Mouse (Mus musculus) midbrain, embryonic 10.5 days (tissue): ENCODE data around the gene Erc2. TPM values are rescaled to one million over a fixed set of nuclear protein-coding genes. Genes with fewer than 3 reads are reported as not detected.

Source experiments
- DNase-seq: peaks from one replicate; pipeline ENCODE4 v3.0.0-alpha.2; 2017; ENCODE audit warnings: low spot score
- H3K27ac ChIP-seq: fragments of 300-500 bp; sonication (generic); replicated peaks from 2 replicates; pipeline ENCODE4 v1.5.1; 2016; ENCODE audit warnings: mild to moderate bottlenecking
- H3K27me3 ChIP-seq: fragments of 300-500 bp; sonication (generic); 2 replicates; pipeline ENCODE4 v1.6.1; 2016; ENCODE audit warnings: low read depth, mild to moderate bottlenecking; ENCODE audit not compliant: poor library complexity, severe bottlenecking
- H3K36me3 ChIP-seq: fragments of 300-500 bp; sonication (generic); 2 replicates; pipeline ENCODE4 v1.6.1; 2016; ENCODE audit warnings: mild to moderate bottlenecking, moderate library complexity
- H3K4me1 ChIP-seq: fragments of 300-500 bp; sonication (generic); 2 replicates; pipeline ENCODE4 v1.6.1; 2016
- H3K4me3 ChIP-seq: fragments of 300-500 bp; sonication (generic); 2 replicates; pipeline ENCODE4 v1.5.1; 2016; ENCODE audit warnings: mild to moderate bottlenecking, moderate library complexity
- H3K9me3 ChIP-seq: fragments of 300-500 bp; sonication (generic); replicated peaks from 2 replicates; pipeline ENCODE4 v1.6.1; 2016; ENCODE audit warnings: mild to moderate bottlenecking
- WGBS: fragments of 180-500 bp; shearing (Covaris S2); methylation state at CpG from one replicate; pipeline ENCODE4 v1.1.7; 2016; 5-methylcytosine and 5-hydroxymethylcytosine counted together
- polyA plus RNA-seq: library from polyadenylated mRNA; unstranded; fragments of >200 nt; fragmentation: Nextera tagmentation; extraction: Ambion mirVana; gene quantifications from 2 replicates; pipeline ENCODE4 v1.2.1, GENCODE M21; 2016

The Erc2 gene
- polyA plus RNA-seq, 1 experiment from 2014 or later = 9.2 TPM

GRCm38 (mm10) chr14:28508288-28509258, 886.3 kb downstream of the Erc2 start:
- Histone ChIP-seq H3K9me3 (no peaks in the 10 kb centered on the region), H3K4me3 (peak overlapping the region; percentile 80), H3K27me3 (peaks cover 59% of the 10 kb centered on the region), H3K27ac (peak overlapping the region; percentile 97), H3K4me1 (peaks cover 84% of the 10 kb centered on the region), H3K36me3 (peaks cover 14% of the 10 kb centered on the region)
- 9% methylated on average over 27 of the region's 27 CpGs for WGBS
- DNase-seq = peak; percentile 48

- Histone ChIP-seq H3K9me3 (no peaks in the 10 kb centered on the region), H3K36me3 (peaks cover 17% of the 10 kb centered on the region), H3K27me3 (peaks cover 57% of the 10 kb centered on the region), H3K4me3 (peak overlapping the region; percentile 80), H3K27ac (peak overlapping the region; percentile 97), H3K4me1 (peaks cover 84% of the 10 kb centered on the region)
- WGBS = under 1% methylated on average over 47 of the region's 47 CpGs
- DNase-seq = peak; percentile 80
Observed at GRCm38 (mm10) chr14:28509441-28510340, 887.5 kb downstream of the Erc2 start.

GRCm38 (mm10) chr14:28510341-28511028, 888.3 kb downstream of the Erc2 start:
- H3K4me1 ChIP-seq = peaks cover 92% of the 10 kb centered on the region
- WGBS = under 1% methylated on average over 29 of the region's 29 CpGs
- peak overlapping the region; percentile 80 for H3K4me3 ChIP-seq
- peaks cover 25% of the 10 kb centered on the region for H3K36me3 ChIP-seq
- peaks cover 64% of the 10 kb centered on the region for H3K27me3 ChIP-seq
- DNase-seq = peak; percentile 64
- peak overlapping the region; percentile 97 for H3K27ac ChIP-seq
- no peaks in the 10 kb centered on the region for H3K9me3 ChIP-seq

GRCm38 (mm10) chr14:28511029-28511651, 888.9 kb downstream of the Erc2 start:
- Histone ChIP-seq H3K4me3 (peak overlapping the region; percentile 80), H3K36me3 (peaks cover 31% of the 10 kb centered on the region), H3K9me3 (no peaks in the 10 kb centered on the region), H3K27ac (peak overlapping the region; percentile 97), H3K27me3 (peaks cover 67% of the 10 kb centered on the region), H3K4me1 (peaks cover 93% of the 10 kb centered on the region)
- 0% methylated on average over 41 of the region's 41 CpGs for WGBS
- DNase-seq = peak; percentile 67

- WGBS = 69% methylated on average over 5 of the region's 5 CpGs
- Histone ChIP-seq H3K4me3 (peak overlapping the region; percentile 80), H3K27me3 (peaks cover 68% of the 10 kb centered on the region), H3K36me3 (peaks cover 50% of the 10 kb centered on the region), H3K9me3 (no peaks in the 10 kb centered on the region), H3K27ac (peak overlapping the region; percentile 97), H3K4me1 (peaks cover 97% of the 10 kb centered on the region)
- no peak for DNase-seq
Observed at GRCm38 (mm10) chr14:28512805-28513590, 890.8 kb downstream of the Erc2 start.

- Histone ChIP-seq H3K27me3 (peaks cover 57% of the 10 kb centered on the region), H3K9me3 (no peaks in the 10 kb centered on the region), H3K27ac (no peak overlapping the region), H3K4me3 (peak overlapping the region; percentile 80), H3K4me1 (peaks cover 91% of the 10 kb centered on the region), H3K36me3 (peaks cover 61% of the 10 kb centered on the region)
- 31% methylated on average over 2 of the region's 2 CpGs for WGBS
- DNase-seq = no peak
Observed at GRCm38 (mm10) chr14:28514171-28514570, 891.9 kb downstream of the Erc2 start.

GRCm38 (mm10) chr14:28515331-28515730, 893.1 kb downstream of the Erc2 start:
- WGBS = 47% methylated on average over 6 of the region's 6 CpGs
- H3K27me3 ChIP-seq = peaks cover 45% of the 10 kb centered on the region
- no peaks in the 10 kb centered on the region for H3K9me3 ChIP-seq
- DNase-seq = no peak
- peak overlapping the region; percentile 29; the same call in 1 of the 2 replicates for H3K27ac ChIP-seq
- peaks cover 80% of the 10 kb centered on the region for H3K4me1 ChIP-seq
- H3K4me3 ChIP-seq = peak overlapping the region; percentile 80
- H3K36me3 ChIP-seq = peaks cover 73% of the 10 kb centered on the region

- Histone ChIP-seq H3K4me3 (peak overlapping the region; percentile 4; the same call in 1 of the 2 replicates), H3K36me3 (peaks cover 92% of the 10 kb centered on the region)
- WGBS = 54% methylated on average over 39 of the region's 39 CpGs
Observed at GRCm38 (mm10) chr14:28517631-28518560, 895.7 kb downstream of the Erc2 start.

GRCm38 (mm10) chr14:28521106-28521505, 898.9 kb downstream of the Erc2 start:
- 79% methylated on average over 1 of the region's 1 CpGs for WGBS
- no peak overlapping the region for H3K4me3 ChIP-seq
- H3K36me3 ChIP-seq = peaks cover 88% of the 10 kb centered on the region
- H3K27me3 ChIP-seq = peaks cover 9% of the 10 kb centered on the region; the same call in 1 of the 2 replicates
- H3K4me1 ChIP-seq = peaks cover 34% of the 10 kb centered on the region
- H3K27ac ChIP-seq = no peak overlapping the region
- H3K9me3 ChIP-seq = no peaks in the 10 kb centered on the region
- no peak for DNase-seq

More at GRCm38 (mm10) chr14:28517631-28518560, 895.7 kb downstream of the Erc2 start:
- Histone ChIP-seq H3K27me3 (peaks cover 25% of the 10 kb centered on the region), H3K27ac (peak overlapping the region; percentile 55; the same call in 1 of the 2 replicates), H3K9me3 (no peaks in the 10 kb centered on the region), H3K4me1 (peaks cover 54% of the 10 kb centered on the region)
- DNase-seq = no peak

GRCm38 (mm10) chr14:28522611-28523010, 900.4 kb downstream of the Erc2 start:
- WGBS = 84% methylated on average over 21 of the region's 21 CpGs
- Histone ChIP-seq H3K27me3 (no peaks in the 10 kb centered on the region), H3K9me3 (no peaks in the 10 kb centered on the region), H3K4me1 (peaks cover 27% of the 10 kb centered on the region), H3K27ac (no peak overlapping the region), H3K4me3 (no peak overlapping the region), H3K36me3 (peaks cover 78% of the 10 kb centered on the region)
- DNase-seq = no peak
